Mouse (Mus musculus) spleen, postnatal 14 days (tissue): ENCODE measurements around the gene Sel1l.

Experiments
- DNase-seq, 2 experiments: peaks; one replicate each; pipeline ENCODE4 v3.0.0; 2021 to 2022; ENCODE audit warnings: low spot score in 2 of 2

Gene Sel1l

DNA sequence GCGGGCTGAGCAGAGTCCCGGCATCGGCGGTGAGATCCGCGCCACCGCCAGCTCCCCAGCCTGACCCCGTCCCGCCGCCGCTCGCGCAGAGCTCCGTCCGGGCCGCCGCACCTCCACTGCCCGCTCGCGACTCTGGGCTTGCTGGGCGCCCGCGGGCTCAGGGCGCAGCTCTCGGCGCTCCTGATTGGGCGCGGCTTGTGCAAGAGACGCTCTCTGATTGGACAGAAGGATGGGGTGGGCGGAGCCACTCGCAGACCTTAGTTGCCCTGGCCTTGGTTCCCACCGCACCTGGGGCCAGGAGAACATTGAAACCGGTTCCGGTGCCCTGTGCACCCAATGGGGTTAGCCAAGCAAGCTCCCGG, 70.0 kb downstream of the Sel1l start:
- DNase-seq, result peak; percentile 51 to 53

DNA sequence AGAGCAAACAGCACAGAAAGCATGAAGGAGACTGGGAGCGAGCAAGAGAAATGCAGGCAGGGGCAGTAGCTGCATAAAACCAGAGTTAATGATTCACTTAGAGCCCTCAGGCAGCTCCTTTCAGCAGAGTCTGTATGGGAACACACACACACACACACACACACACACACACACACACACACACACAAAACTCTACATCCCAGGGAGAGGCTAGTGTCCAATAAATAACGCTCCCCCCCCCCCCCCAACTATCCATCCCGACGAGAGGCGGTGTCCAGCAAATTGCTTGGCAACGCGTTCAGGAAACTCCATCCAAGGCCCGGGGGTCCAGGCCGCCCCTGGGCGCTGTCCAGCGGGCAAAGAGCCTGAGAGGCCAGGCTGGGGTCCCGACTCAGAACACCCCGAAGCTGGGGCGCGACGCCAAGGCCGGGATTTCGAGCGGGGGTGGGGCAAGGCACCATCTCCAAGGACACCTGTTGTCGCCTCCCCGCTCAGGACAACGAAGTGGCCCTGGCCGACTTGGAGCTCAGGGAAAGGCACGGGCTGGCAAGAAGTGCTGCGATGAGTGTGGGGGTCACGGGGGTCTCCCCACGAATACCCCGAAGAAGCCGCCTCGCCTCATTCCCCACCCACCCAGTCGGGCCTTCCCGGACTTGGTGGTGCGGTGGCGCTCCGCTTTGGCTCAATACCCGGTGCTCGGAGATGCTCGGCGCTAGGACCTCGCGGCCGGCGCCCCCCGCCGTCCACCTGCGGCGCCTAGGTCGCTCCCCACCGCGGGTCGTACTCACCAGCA, 70.5 kb downstream of the Sel1l start:
- no peak for DNase-seq

GRCm38 (mm10) chr12:91776342-91776741, 72.6 kb downstream of the Sel1l start:
- DNase-seq, result no peak

DNA sequence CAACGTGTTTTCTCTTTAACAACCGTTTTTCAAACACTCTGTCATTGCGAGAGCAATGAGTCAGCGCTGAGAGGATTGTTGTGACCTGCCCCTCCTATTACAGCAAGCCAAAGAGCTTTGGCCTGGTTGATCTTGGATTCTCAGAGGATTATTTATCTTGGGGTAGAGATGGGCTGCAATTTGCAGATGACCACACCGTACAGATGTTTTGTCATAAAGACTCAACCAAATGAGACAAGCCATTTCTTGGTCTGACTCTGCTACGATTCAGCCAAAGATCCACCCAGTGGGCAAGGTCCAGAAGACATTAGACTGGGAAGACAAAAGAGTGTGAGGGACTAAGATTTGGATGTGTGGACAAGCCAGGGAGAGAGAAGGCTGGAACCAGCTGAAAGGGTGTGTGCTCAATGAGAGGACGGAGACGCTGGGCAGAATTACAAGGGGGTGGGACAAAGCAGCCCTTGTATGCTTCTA, 74.1 kb downstream of the Sel1l start:
- DNase-seq, result no peak

DNA sequence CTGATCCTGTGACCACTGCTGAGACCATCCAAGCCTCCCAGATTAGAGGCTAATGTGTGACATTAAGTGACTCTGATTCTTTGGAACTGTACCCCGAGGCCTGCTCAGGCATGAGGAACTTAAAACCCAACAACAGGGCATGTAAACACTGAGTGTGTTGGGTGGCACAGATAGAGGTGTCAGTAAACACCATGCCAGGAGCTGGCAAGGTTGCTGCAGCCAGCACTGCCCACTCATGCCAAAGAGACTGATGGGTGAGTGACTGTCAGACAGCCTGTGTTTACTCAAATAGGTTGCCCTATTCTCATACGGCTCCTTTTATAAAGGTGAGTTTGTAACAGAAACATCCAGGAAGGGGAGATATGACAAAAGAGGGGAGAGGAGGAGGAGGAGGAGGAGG, 80.1 kb downstream of the Sel1l start:
- DNase-seq, result no peak

- DNase-seq, result no peak
Observed at GRCm38 (mm10) chr12:91768176-91768575, 80.8 kb downstream of the Sel1l start.

GRCm38 (mm10) chr12:91766338-91767107, 82.4 kb downstream of the Sel1l start:
- DNase-seq, result peak; percentile 21 to 39

GRCm38 (mm10) chr12:91765504-91765903, 83.5 kb downstream of the Sel1l start:
- DNase-seq, result peak in 1 of 2 experiments; percentile 20

DNA sequence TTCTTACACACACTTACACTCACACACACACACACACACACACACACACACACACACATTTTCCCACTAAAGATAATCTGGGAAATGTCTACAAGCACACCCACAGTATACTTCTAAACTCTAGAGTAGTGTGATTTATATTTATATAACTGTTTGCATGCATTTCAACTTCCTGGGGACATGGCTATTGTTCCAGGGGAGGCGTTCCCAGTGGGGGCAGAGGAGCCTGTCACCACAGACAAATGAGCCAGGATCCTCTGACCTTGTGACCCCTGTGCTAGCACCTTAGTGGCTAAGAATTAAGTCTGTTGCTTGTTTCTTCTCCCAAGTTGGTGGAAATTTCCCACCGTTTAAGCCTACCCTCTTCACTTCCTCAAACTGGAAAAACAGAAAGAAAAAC, 83.9 kb downstream of the Sel1l start:
- DNase-seq, result no peak

- no peak for DNase-seq
Observed at GRCm38 (mm10) chr12:91764471-91764870, 84.5 kb downstream of the Sel1l start.

GRCm38 (mm10) chr12:91759836-91760235, 89.1 kb downstream of the Sel1l start:
- no peak for DNase-seq

- no peak for DNase-seq
Observed at GRCm38 (mm10) chr12:91757854-91758562, 90.9 kb downstream of the Sel1l start.

DNA sequence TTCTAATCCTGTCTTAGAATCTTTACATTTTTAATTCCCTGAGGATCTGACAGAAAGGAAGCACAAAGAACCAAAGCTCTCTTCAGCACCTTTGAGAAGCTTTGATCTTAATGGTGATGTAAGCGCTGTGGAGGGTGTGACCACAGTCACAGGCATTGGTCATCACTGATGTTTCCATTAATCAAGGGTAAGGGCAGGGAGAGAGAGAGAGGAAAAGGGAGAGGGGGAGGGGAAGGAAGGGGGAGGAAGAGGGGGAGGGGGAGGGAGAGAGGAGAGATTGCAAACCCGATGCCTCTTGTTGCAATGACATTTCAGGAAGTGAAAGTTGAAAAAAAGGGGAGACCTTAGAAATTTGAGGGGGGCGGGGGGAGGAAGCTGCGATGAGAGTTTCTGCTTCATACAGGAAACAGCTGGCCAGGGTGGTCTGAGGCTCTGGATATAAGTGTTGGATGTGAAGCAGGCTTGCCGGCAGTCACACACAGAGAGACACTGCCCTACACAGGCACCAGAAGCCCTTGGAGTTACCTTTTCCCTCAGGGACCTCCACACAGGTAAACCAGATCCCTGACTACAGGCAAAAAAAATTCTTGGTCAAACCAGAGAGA, 92.3 kb downstream of the Sel1l start:
- no peak for DNase-seq
